Mouse (Mus musculus) lung, adult 2 months (tissue): ENCODE measurements around the gene Ncbp3. TPM values are rescaled to one million over a fixed set of nuclear protein-coding genes. Genes with fewer than 3 reads are reported as not detected.
"Not testable (repeated sequence)": the region's sequence is repeated elsewhere in the genome, so short reads cannot be mapped to it uniquely, and the experiment has no call there.

Experiments
- DNase-seq: peaks from one replicate; pipeline ENCODE4 v3.0.0; 2022
- H3K4me1 ChIP-seq: fragments of 200-500 bp; 2 replicates; pipeline ENCODE4 v1.6.1; 2011; ENCODE audit warnings: low read length; ENCODE audit not compliant: control insufficient read depth, insufficient read depth
- H3K4me3 ChIP-seq: fragments of 200-500 bp; replicated peaks from 2 replicates; pipeline ENCODE3; 2011; ENCODE audit warnings: low read depth, mild to moderate bottlenecking, control low read depth, low read length; ENCODE audit errors: extremely low read depth
- CTCF ChIP-seq: fragments of 200-500 bp; IDR thresholded peaks from 2 replicates; pipeline ENCODE4 v1.5.1; 2011; ENCODE audit warnings: mild to moderate bottlenecking, low read length, control low read depth; ENCODE audit not compliant: insufficient read depth
- POLR2A ChIP-seq: fragments of 200-500 bp; IDR thresholded peaks from 2 replicates; pipeline ENCODE4 v1.6.1; 2011; ENCODE audit warnings: low read depth, mild to moderate bottlenecking, control low read depth, low read length, borderline replicate concordance; ENCODE audit errors: extremely low read depth
- WGBS: fragments of 180-500 bp; shearing (Covaris S2); methylation state at CpG from one replicate; pipeline ENCODE4 v1.1.7; 2018; 5-methylcytosine and 5-hydroxymethylcytosine counted together
- polyA plus RNA-seq: library from polyadenylated mRNA; depleted of rRNA; stranded (reverse); fragments of >200 nt; gene quantifications from 2 replicates; pipeline ENCODE4 v1.2.3, GENCODE M21; 2012

Gene Ncbp3
- polyA plus RNA-seq, 1 experiment = 3.6 TPM

GRCm38 (mm10) chr11:73092877-73093276 is 45.3 kb downstream of the Ncbp3 start:
- Histone ChIP-seq H3K4me3 (no peak overlapping the region), H3K4me1 (no peaks in the 10 kb centered on the region)
- no peak for DNase-seq
- no peak for TF ChIP-seq POLR2A
- no peak for TF ChIP-seq CTCF
- WGBS = 54% methylated on average over 7 of the region's 7 CpGs

GRCm38 (mm10) chr11:73094231-73094995 is 46.8 kb downstream of the Ncbp3 start:
- no peak overlapping the region for H3K4me3 ChIP-seq
- no peak for DNase-seq
- H3K4me1 ChIP-seq = no peaks in the 10 kb centered on the region
- 63% methylated on average over 11 of the region's 11 CpGs for WGBS
- TF ChIP-seq POLR2A (no peak), CTCF (no peak)

- no peak for DNase-seq
- Histone ChIP-seq H3K4me1 (no peaks in the 10 kb centered on the region), H3K4me3 (no peak overlapping the region)
- TF ChIP-seq POLR2A (no peak), CTCF (no peak)
- 65% methylated on average over 5 of the region's 5 CpGs for WGBS
Observed at GRCm38 (mm10) chr11:73098860-73099259, 51.3 kb downstream of the Ncbp3 start.

- no peak overlapping the region for H3K4me3 ChIP-seq
- H3K4me1 ChIP-seq = no peaks in the 10 kb centered on the region
- DNase-seq = no peak
- TF ChIP-seq POLR2A (no peak), CTCF (no peak)
- 74% methylated on average over 14 of the region's 14 CpGs for WGBS
Observed at GRCm38 (mm10) chr11:73099976-73100750, 52.6 kb downstream of the Ncbp3 start.

- 57% methylated on average over 4 of the region's 4 CpGs for WGBS
- no peaks in the 10 kb centered on the region for H3K4me1 ChIP-seq
- no peak for TF ChIP-seq POLR2A
- TF ChIP-seq CTCF = no peak
- DNase-seq = no peak
- H3K4me3 ChIP-seq = no peak overlapping the region
Observed at GRCm38 (mm10) chr11:73101308-73101707, 53.7 kb downstream of the Ncbp3 start.

- 46% methylated on average over 3 of the region's 3 CpGs for WGBS
- DNase-seq = no peak
- Histone ChIP-seq H3K4me1 (no peaks in the 10 kb centered on the region), H3K4me3 (no peak overlapping the region)
- TF ChIP-seq CTCF = no peak
- no peak for TF ChIP-seq POLR2A
Observed at GRCm38 (mm10) chr11:73105246-73105645, 57.7 kb downstream of the Ncbp3 start.

- not testable (repeated sequence) for DNase-seq, H3K4me1 ChIP-seq, H3K4me3 ChIP-seq
- 45% methylated on average over 3 of the region's 3 CpGs for WGBS
Observed at GRCm38 (mm10) chr11:73107358-73107757, 59.8 kb downstream of the Ncbp3 start.

- no peaks in the 10 kb centered on the region for H3K4me1 ChIP-seq
- no peak for TF ChIP-seq POLR2A
- no peak for TF ChIP-seq CTCF
- no peak for DNase-seq
- WGBS = 62% methylated on average over 5 of the region's 5 CpGs
- no peak overlapping the region for H3K4me3 ChIP-seq
Observed at GRCm38 (mm10) chr11:73108195-73108897, 60.8 kb downstream of the Ncbp3 start.

- TF ChIP-seq POLR2A (no peak), CTCF (no peak)
- WGBS = 61% methylated on average over 14 of the region's 14 CpGs
- H3K4me1 ChIP-seq = no peaks in the 10 kb centered on the region
- H3K4me3 ChIP-seq = no peak overlapping the region
- DNase-seq = no peak
Observed at GRCm38 (mm10) chr11:73108898-73109625, 61.5 kb downstream of the Ncbp3 start.

GRCm38 (mm10) chr11:73109941-73110340 is 62.4 kb downstream of the Ncbp3 start:
- Histone ChIP-seq H3K4me1 (no peaks in the 10 kb centered on the region), H3K4me3 (no peak overlapping the region)
- 88% methylated on average over 3 of the region's 3 CpGs for WGBS
- no peak for TF ChIP-seq CTCF
- TF ChIP-seq POLR2A = no peak
- no peak for DNase-seq
